Mouse (Mus musculus): ENCODE results near the gene Srebf1.

DNA sequence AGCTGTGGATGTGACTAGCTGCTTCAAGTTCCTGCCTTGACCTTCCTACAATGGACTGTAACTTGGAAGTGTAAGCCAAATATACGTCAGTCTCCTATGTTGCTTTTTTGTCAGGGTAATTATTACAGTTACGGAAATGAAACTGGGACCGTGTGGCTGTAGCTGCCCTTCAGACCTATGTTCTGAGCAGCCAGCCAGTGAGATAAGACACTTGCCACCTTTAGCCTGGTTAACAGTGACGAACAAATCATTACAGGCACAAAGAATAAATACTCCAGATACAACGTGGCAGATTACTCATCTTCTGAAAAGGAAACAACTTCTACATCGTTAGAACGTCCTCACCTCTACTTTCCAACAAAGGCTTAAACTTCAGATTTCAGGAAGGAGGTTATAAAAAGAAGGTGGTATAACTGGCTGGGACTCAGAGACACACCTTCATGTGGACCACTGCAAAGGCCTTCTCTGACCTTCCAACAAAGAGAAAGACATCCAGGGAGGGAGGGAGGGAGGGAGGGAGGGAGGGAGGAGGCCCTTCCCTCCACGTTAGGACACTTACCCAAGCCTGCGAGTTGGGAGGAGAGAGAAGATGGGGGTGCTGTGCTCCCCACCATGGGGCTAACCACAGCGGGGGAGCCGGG, 22.2 kb upstream of the Srebf1 start:
- TF ChIP-seq POLR2A (IDR thresholded peaks at IDR 0.05; ENCODE audit: borderline replicate concordance, low read depth, low read length) (no peak), CTCF (IDR thresholded peaks at IDR 0.05; ENCODE audit: low read depth, low read length) (no peak)

Measured in bone marrow macrophage, adult 2 months (primary cell).